Mouse (Mus musculus) lung, postnatal 14 days (tissue): Measurements from ENCODE around the gene Gins2.

Experiments
- DNase-seq: peaks from one replicate; pipeline ENCODE4 v3.0.0; 2021

Gene Gins2

GRCm38 (mm10) chr8:120588908-120589771, at the start of gene Gins2:
Gins2 (minus strand) TSS chr8:120589304.
- DNase-seq: peak; percentile 99

DNA sequence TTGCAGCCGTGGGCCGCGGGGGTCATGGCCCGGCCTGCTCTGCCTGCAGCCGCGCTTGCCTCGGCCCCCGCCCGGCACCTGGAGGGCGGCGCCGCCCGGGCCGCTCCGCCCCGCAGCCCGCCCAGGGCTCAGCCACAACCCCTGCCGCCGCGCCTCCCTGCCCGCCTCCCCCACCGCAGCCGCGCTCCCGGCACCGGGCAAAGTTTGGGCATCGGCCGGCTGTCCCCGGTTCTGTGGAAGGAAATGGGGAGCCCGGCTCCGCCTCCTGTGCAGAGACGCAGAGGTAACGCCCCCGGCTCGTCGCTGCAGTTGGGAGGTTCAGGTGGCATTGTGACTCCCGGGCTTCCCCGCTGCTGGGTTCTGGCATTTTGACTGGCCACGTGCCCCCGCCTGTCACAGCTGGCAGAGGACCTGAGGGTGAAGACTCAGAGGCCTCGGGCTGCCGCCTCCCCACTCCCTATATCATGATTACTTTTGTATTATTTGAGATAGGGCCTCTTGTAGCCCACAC, 45.3 kb upstream of the Gins2 start:
- DNase-seq: peak; percentile 56

GRCm38 (mm10) chr8:120633665-120634271, 44.7 kb upstream of the Gins2 start:
- no peak for DNase-seq

DNA sequence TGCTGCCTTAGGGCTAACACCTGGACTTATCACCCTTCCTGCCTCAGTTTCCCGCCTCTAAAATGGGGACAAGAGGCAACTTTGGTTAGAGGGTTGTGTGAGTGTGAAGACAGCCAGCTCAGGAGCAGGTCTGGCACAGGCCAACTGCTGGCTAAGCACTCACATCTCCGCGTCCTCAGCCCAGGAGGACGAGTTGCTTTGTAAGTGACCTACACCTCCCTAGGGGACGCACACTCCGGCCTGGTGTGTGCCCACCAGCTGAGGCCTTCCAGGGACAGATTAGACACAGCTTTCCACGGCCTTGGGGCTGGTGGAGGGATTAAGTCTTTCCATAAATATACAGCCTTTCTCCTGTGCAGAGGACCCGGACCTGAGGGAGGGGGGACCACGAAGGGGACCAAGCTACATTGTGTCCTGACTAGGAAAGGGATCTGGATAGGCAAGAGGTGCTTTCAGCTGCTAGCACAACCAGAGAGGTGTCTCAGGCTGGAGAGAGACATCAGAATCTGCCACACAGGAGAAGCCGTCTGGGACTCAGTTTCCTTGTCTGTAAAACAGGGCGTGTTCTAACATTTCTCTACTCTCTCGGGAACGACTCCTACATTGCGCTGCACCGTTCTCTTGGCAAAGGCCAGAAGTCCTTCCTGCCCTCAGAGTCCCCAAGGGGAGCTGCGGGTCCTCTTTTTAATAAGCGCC, 44.0 kb upstream of the Gins2 start:
- DNase-seq: no peak

DNA sequence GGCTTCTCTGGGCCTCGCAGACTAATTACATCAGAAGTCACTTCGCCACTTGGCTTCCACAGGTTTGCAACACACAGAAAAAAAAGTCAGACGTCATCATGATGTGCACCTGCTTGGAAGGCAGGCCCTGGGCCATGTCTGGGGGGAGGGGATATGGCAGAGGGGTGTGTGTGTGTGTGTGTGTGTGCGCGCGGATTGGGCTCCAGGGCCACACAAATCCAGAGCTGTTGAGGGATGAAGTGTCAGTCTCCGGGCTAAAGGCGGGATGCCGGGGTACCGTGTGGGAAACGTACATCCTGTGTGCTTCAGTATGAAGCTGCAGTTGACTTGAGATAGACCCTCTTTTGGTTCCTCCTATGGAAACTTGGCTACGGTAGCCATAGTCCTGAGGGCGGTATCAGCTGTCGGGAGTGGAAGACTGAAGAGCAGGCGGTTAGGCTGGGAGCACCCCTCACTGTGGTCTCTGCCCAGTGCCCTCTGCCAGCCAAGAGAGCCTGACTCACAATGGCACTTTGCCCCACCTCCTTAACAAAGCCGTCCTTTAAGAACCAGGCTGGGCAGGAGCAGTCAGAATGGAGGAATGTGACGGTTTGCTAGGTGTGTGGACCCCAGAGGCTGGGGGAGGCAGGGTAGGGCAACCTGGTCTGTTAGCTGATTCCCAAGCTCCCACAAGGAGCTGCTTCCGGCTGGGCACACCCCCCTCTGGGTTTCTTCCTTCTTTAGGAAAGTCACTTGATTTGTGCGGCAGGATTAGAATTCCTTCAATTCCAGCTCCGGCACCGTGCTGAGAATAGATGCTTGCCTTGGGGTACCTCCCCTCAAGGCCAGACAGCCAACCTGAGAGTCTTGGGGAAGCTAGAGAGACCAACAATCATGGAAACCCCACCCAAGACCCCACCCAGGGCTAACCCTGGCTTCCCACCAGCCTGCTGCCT, 42.6 kb upstream of the Gins2 start:
- no peak for DNase-seq

- DNase-seq: no peak
These were observed 41.7 kb upstream of the Gins2 start for GRCm38 (mm10) chr8:120630848-120631247.

DNA sequence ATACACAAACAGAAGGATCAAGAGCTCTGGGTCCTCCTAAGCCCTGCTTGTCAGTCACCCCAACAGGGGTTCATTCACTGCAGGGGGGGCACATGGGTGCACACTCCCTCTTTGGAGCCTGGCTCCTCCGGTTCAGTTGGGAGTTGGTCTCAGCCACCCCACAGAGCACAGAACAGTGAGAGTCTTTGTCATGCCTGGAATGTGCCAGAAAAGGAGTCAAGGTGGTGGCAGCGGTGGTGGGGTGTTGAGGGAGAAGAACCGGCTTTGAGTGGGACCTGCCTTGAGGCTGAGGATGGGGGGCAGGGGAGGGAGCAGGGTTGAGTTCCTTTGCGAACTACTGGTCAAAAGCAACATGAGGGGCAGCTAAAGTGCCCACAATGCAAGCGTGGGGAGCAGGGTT, 40.9 kb upstream of the Gins2 start:
- DNase-seq: no peak

- DNase-seq: no peak
These were observed 38.2 kb upstream of the Gins2 start for GRCm38 (mm10) chr8:120627298-120627697.

DNA sequence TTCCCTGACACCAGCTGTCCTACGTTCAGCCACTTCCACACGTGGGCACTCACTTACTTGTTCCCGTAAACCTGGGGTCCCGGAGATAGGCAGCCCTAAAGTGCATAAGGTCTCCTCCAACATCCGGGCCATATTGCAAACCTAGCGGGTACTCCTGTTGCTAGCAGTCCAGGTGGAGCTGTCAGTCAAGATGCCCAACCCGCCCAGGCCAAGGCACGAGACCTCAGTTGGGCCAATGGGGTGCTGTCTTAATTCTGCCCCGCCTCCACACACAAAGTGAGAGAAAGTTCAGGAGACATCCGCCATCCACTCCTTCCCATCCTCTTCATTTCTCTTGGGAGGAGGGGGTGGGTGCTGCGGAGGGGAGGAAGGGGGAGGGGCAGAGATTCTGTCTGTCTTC, 37.4 kb upstream of the Gins2 start:
- DNase-seq: no peak

GRCm38 (mm10) chr8:120623608-120624007, 34.5 kb upstream of the Gins2 start:
- no peak for DNase-seq

- DNase-seq: no peak
These were observed 33.1 kb upstream of the Gins2 start for GRCm38 (mm10) chr8:120622161-120622560.

- no peak for DNase-seq
These were observed 31.3 kb upstream of the Gins2 start for GRCm38 (mm10) chr8:120620441-120620840.

DNA sequence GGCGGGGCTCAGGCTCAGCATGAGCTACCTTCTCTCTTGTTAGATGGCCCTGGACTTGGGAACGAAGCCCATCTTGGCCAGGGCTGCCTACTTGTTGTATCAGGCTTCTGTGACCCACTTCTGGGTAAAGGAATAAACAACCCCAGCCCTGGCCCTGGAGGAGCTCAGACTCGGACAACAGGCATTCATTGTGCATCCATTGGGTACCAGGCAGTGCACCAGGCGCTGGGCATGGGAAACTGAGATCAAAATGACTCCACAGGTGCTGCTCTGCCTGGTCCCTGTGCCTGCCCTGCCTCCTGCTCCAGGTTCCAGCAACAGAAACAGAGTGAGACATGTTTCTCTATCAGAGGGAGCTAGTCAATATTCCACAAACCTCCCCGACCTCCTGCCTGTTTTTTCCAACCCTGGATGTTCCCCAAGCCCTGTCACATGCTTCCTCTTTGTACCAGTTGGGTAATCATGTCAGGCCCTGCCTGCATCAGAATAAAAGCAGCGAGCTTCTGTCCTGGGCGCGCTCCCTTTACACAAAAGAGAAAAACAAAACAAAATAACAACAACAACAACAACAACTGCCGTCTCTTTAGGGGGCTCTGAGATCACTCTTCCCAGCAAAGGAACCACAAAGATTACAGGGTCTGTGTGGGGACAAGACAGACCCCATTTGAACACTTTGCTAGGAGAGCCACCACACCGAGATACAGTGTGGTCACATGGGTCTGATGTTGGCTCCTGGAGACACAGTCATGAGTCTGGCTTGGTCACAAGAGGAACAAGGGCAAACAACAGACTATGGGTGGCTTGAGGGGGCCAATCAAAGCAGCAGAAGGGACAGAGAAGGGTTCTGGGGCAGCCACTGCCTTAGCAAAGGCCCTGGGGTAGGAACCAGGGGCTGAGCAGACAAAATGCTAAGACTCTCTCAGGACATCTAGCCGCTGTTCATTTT, 30.4 kb upstream of the Gins2 start:
- DNase-seq: peak; percentile 30

GRCm38 (mm10) chr8:120618110-120618509, 29.0 kb upstream of the Gins2 start:
- DNase-seq: peak; percentile 79

GRCm38 (mm10) chr8:120616663-120617626, 27.8 kb upstream of the Gins2 start:
- DNase-seq: no peak

- DNase-seq: no peak
These were observed 25.4 kb upstream of the Gins2 start for GRCm38 (mm10) chr8:120614491-120614890.

DNA sequence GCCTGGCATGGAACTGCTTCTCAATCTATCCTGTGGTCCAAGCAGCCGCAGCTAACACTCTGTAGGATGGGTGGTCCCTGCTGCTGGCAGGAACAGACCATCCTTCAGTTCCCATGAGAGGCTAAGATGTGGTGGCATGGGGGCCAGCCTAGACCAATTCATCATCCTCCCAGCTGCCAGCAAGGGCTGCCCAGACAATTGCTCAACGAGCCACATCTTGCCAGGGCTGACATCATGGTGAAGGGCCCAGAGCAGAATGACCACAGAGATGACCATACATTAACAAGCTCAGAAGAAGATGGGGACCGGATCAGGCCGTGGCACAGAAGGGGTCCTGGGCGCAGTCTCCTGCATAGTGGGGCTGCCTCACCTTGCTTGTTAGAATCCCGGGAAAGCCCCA, 21.7 kb upstream of the Gins2 start:
- no peak for DNase-seq

DNA sequence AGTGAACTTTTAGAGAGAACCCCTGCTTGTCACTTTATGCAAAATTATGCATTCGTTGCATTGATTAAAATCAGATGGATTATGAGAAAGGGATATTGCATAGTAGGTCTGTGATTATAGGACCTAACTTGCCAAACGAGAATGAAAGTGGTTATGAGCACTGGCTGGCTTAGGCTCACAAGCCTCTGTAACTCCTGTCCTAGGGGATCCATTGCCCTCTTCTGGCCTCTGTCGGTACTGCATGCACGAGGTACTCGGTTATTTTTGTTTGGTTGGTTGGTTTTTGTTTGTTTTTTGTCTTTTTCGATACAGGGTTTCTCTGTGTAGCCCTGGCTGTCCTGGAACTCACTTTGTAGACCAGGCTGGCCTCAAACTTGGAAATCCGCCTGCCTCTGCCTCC, 18.8 kb upstream of the Gins2 start:
- peak; percentile 88 for DNase-seq

DNA sequence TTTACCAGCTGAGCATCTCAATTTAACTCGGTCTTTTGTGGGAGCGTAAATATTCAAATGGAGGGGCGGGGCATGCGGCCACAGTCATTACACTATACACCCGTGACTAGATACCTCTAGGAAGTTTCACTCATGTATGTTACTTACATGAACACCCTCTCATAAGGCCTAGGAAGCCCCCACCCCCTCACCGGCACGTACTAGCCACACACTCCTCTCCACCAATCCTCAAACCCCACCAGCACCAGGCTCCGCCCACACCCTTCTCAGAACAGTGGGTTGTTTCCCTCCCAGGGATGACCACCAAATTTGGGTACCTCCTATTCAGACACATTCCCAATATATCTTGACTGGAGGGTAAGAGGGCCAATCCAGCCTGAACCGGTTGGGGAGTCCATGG, 18.4 kb upstream of the Gins2 start:
- DNase-seq: no peak

- DNase-seq: no peak
These were observed 13.6 kb upstream of the Gins2 start for GRCm38 (mm10) chr8:120602672-120603071.
